Mouse (Mus musculus): ENCODE results near the gene Inpp5d. TPM values are rescaled to one million over a fixed set of nuclear protein-coding genes. Genes with fewer than 3 reads are reported as not detected.

Inpp5d gene
- polyA plus RNA-seq, 1 experiment = 36.0 TPM

- H3K27me3 ChIP-seq (ENCODE audit: control insufficient read depth, insufficient read depth, low read length) = no peaks in the 10 kb centered on the region
- no peaks in the 10 kb centered on the region for H3K36me3 ChIP-seq (ENCODE audit: control insufficient read depth, insufficient read depth, low read length)
- H3K27ac ChIP-seq (ENCODE audit: insufficient read depth, low read depth, low read length) = no peak overlapping the region
- peaks cover 5% of the 10 kb centered on the region for H3K4me1 ChIP-seq (ENCODE audit: control insufficient read depth, insufficient read depth, insufficient read length, low read length)
- 65% methylated on average over 21 of the region's 21 CpGs for WGBS
- TF ChIP-seq CTCF (IDR thresholded peaks at IDR 0.05; ENCODE audit: extremely low read depth, insufficient read length, insufficient replicate concordance, low read depth, low read length) = no peak
- no peak for TF ChIP-seq POLR2A (IDR thresholded peaks at IDR 0.05; ENCODE audit: low read depth, low read length)
- peak overlapping the region; percentile 32 for H3K4me3 ChIP-seq (ENCODE audit: low read depth, low read length)
Observed at GRCm38 (mm10) chr1:87607385-87608091, 12.6 kb upstream of the Inpp5d start.

GRCm38 (mm10) chr1:87608416-87609046 lies 11.6 kb upstream of the Inpp5d start:
- Histone ChIP-seq H3K36me3 (ENCODE audit: control insufficient read depth, insufficient read depth, low read length) (no peaks in the 10 kb centered on the region), H3K4me1 (ENCODE audit: control insufficient read depth, insufficient read depth, insufficient read length, low read length) (peaks cover 5% of the 10 kb centered on the region), H3K27me3 (ENCODE audit: control insufficient read depth, insufficient read depth, low read length) (no peaks in the 10 kb centered on the region), H3K27ac (ENCODE audit: insufficient read depth, low read depth, low read length) (no peak overlapping the region), H3K4me3 (ENCODE audit: low read depth, low read length) (no peak overlapping the region)
- 25% methylated on average over 7 of the region's 7 CpGs for WGBS
- TF ChIP-seq CTCF (IDR thresholded peaks at IDR 0.05; ENCODE audit: extremely low read depth, insufficient read length, insufficient replicate concordance, low read depth, low read length) (peak; percentile 96), POLR2A (IDR thresholded peaks at IDR 0.05; ENCODE audit: low read depth, low read length) (no peak)

DNA sequence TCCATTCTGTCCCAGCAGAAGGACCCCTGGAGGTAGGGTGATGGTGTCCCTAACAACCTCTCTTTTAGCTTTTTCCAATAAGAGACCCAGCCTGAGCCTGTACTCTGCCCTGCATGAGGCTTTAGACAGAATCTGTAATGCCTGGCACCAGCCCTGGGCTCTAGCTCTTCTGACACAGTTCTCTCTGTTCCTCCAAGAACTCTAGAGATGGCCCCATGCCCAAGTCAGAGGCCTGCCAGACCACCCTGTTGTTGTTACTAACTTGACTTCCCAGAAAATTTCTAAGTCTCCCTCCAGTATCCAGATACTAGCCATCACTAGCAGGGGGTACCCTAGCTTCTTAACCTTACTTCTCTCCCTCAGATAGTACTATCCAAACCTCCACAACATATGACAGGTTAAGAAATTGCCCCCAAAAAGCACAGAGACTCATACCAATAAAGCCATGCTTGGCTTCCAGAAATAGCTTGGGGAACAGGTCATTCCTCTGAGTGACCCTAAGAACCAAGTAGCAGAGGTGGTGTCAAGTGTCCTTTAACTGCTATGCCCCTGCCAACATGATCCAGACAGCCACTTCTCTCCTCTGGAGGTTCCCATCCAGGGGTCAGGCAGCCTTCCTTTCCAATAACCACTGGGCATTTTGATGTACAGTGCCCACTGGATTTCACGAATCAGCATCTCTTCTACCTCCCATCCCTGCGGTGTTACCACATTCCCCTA lies 5.4 kb upstream of the Inpp5d start:
- no peak overlapping the region for H3K27ac ChIP-seq (ENCODE audit: insufficient read depth, low read depth, low read length)
- no peaks in the 10 kb centered on the region for H3K36me3 ChIP-seq (ENCODE audit: control insufficient read depth, insufficient read depth, low read length)
- H3K27me3 ChIP-seq (ENCODE audit: control insufficient read depth, insufficient read depth, low read length) = no peaks in the 10 kb centered on the region
- WGBS = 82% methylated on average over 2 of the region's 2 CpGs
- TF ChIP-seq POLR2A (IDR thresholded peaks at IDR 0.05; ENCODE audit: low read depth, low read length) (no peak), CTCF (IDR thresholded peaks at IDR 0.05; ENCODE audit: extremely low read depth, insufficient read length, insufficient replicate concordance, low read depth, low read length) (no peak)
- H3K4me1 ChIP-seq (ENCODE audit: control insufficient read depth, insufficient read depth, insufficient read length, low read length) = no peaks in the 10 kb centered on the region
- H3K4me3 ChIP-seq (ENCODE audit: low read depth, low read length) = no peak overlapping the region

- peaks cover 16% of the 10 kb centered on the region; the same call in 1 of the 2 replicates for H3K4me1 ChIP-seq (ENCODE audit: control insufficient read depth, insufficient read depth, insufficient read length, low read length)
- WGBS = 72% methylated on average over 6 of the region's 6 CpGs
- H3K36me3 ChIP-seq (ENCODE audit: control insufficient read depth, insufficient read depth, low read length) = no peaks in the 10 kb centered on the region
- H3K27me3 ChIP-seq (ENCODE audit: control insufficient read depth, insufficient read depth, low read length) = no peaks in the 10 kb centered on the region
- peak overlapping the region; percentile 65 for H3K4me3 ChIP-seq (ENCODE audit: low read depth, low read length)
- TF ChIP-seq CTCF (IDR thresholded peaks at IDR 0.05; ENCODE audit: extremely low read depth, insufficient read length, insufficient replicate concordance, low read depth, low read length) (no peak), POLR2A (IDR thresholded peaks at IDR 0.05; ENCODE audit: low read depth, low read length) (no peak)
- peak overlapping the region; percentile 83 for H3K27ac ChIP-seq (ENCODE audit: insufficient read depth, low read depth, low read length)
Observed at GRCm38 (mm10) chr1:87620693-87621092, 581 bp downstream of the Inpp5d start.

DNA sequence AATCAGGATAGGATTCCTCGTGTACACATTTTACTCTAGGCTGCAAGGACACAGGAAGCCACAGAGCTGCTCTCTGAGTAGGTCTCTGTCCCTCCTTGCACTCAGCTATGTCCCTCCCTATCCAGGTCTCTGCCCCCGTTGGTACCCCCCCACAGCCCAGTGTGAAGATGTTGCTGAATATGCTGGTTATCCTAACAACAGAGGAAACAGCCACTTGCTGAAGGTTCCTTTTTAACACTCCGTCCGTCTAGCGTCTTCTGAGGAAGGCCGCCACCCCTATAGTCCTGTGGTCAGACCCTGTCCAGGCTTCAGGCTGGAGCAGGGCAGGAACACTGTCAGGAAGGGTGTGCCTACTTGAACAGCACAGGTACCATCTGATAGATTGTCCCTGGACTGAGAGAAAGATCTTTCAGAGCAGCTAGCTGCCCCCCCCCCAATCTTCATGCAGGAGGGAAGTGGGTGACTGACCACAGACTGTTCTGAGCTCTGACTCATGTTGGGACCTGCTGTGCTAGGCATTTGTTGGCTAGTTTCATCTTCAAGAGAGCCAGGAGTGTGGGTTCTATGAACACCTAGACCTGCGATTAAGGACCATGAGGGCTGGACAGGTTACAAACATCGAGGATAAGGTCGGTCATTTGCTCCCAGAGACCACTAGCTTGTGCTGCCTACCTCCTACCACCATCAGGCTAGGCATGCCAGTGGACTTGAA lies 1.2 kb downstream of the Inpp5d start:
- H3K27ac ChIP-seq (ENCODE audit: insufficient read depth, low read depth, low read length) = peak overlapping the region; percentile 83
- H3K4me3 ChIP-seq (ENCODE audit: low read depth, low read length) = peak overlapping the region; percentile 65
- 74% methylated on average over 9 of the region's 9 CpGs for WGBS
- no peak for TF ChIP-seq CTCF (IDR thresholded peaks at IDR 0.05; ENCODE audit: extremely low read depth, insufficient read length, insufficient replicate concordance, low read depth, low read length)
- H3K4me1 ChIP-seq (ENCODE audit: control insufficient read depth, insufficient read depth, insufficient read length, low read length) = peaks cover 16% of the 10 kb centered on the region; the same call in 1 of the 2 replicates
- no peaks in the 10 kb centered on the region for H3K27me3 ChIP-seq (ENCODE audit: control insufficient read depth, insufficient read depth, low read length)
- no peaks in the 10 kb centered on the region for H3K36me3 ChIP-seq (ENCODE audit: control insufficient read depth, insufficient read depth, low read length)

GRCm38 (mm10) chr1:87621858-87622279 lies 1.8 kb downstream of the Inpp5d start:
- peaks cover 19% of the 10 kb centered on the region; the same call in 1 of the 2 replicates for H3K4me1 ChIP-seq (ENCODE audit: control insufficient read depth, insufficient read depth, insufficient read length, low read length)
- TF ChIP-seq POLR2A (IDR thresholded peaks at IDR 0.05; ENCODE audit: low read depth, low read length) = no peak
- TF ChIP-seq CTCF (IDR thresholded peaks at IDR 0.05; ENCODE audit: extremely low read depth, insufficient read length, insufficient replicate concordance, low read depth, low read length) = no peak
- H3K27me3 ChIP-seq (ENCODE audit: control insufficient read depth, insufficient read depth, low read length) = no peaks in the 10 kb centered on the region
- WGBS = 65% methylated on average over 3 of the region's 3 CpGs
- H3K4me3 ChIP-seq (ENCODE audit: low read depth, low read length) = peak overlapping the region; percentile 65
- H3K27ac ChIP-seq (ENCODE audit: insufficient read depth, low read depth, low read length) = peak overlapping the region; percentile 64
- no peaks in the 10 kb centered on the region for H3K36me3 ChIP-seq (ENCODE audit: control insufficient read depth, insufficient read depth, low read length)
